Mouse (Mus musculus) testis, adult 2 months (tissue): ENCODE results near the gene Myo5a. TPM values are rescaled to one million over a fixed set of nuclear protein-coding genes. Genes with fewer than 3 reads are reported as not detected.

ENCODE experiments used
- H3K27ac ChIP-seq: fragments of 200-500 bp; 2 replicates; pipeline ENCODE4 v1.5.1; 2012; ENCODE audit warnings: low read depth, low read length; ENCODE audit not compliant: control insufficient read depth, insufficient read depth
- H3K27me3 ChIP-seq: fragments of 200-500 bp; 2 replicates; pipeline ENCODE4 v1.6.1; 2012; ENCODE audit warnings: mild to moderate bottlenecking, low read length, moderate library complexity; ENCODE audit not compliant: control insufficient read depth, insufficient read depth
- H3K36me3 ChIP-seq: fragments of 200-500 bp; 2 replicates; pipeline ENCODE4 v1.6.1; 2012; ENCODE audit warnings: mild to moderate bottlenecking, low read length; ENCODE audit not compliant: control insufficient read depth, insufficient read depth
- H3K4me1 ChIP-seq: fragments of 200-500 bp; 2 replicates; pipeline ENCODE4 v1.6.1; 2012; ENCODE audit warnings: low read length; ENCODE audit not compliant: control insufficient read depth, insufficient read depth
- H3K4me3 ChIP-seq: fragments of 200-500 bp; 2 replicates; pipeline ENCODE4 v1.5.1; 2012; ENCODE audit warnings: low read depth, mild to moderate bottlenecking, low read length, moderate library complexity, mixed read lengths; ENCODE audit not compliant: control insufficient read depth
- CTCF ChIP-seq: fragments of 200-500 bp; IDR thresholded peaks from 2 replicates; pipeline ENCODE4 v1.5.1; 2012; ENCODE audit warnings: low read depth, mild to moderate bottlenecking, inconsistent platforms, low read length, moderate library complexity; ENCODE audit not compliant: control insufficient read depth, insufficient read depth, insufficient replicate concordance
- POLR2A ChIP-seq: fragments of 200-500 bp; IDR thresholded peaks from 2 replicates; pipeline ENCODE4 v1.6.1; 2012; ENCODE audit warnings: low read depth, mild to moderate bottlenecking, inconsistent platforms, low read length, moderate library complexity; ENCODE audit not compliant: control insufficient read depth
- polyA plus RNA-seq: library from polyadenylated mRNA; depleted of rRNA; stranded (reverse); fragments of >200 nt; gene quantifications from 2 replicates; pipeline ENCODE4 v1.2.3, GENCODE M21; 2012

Gene Myo5a
- polyA plus RNA-seq, 1 experiment = 7.6 TPM

- Histone ChIP-seq H3K36me3 (no peaks in the 10 kb centered on the region), H3K4me1 (no peaks in the 10 kb centered on the region), H3K27ac (peak overlapping the region; percentile 51; the same call in 1 of the 2 replicates), H3K27me3 (no peaks in the 10 kb centered on the region), H3K4me3 (no peak overlapping the region)
- TF ChIP-seq POLR2A = no peak
- no peak for TF ChIP-seq CTCF
These were observed 36.1 kb upstream of the Myo5a start for GRCm38 (mm10) chr9:75034691-75035090.

GRCm38 (mm10) chr9:75035944-75036343 is 34.9 kb upstream of the Myo5a start:
- Histone ChIP-seq H3K27ac (no peak overlapping the region), H3K4me3 (no peak overlapping the region), H3K4me1 (no peaks in the 10 kb centered on the region), H3K27me3 (no peaks in the 10 kb centered on the region), H3K36me3 (no peaks in the 10 kb centered on the region)
- no peak for TF ChIP-seq POLR2A
- no peak for TF ChIP-seq CTCF

GRCm38 (mm10) chr9:75037451-75038356 is 33.1 kb upstream of the Myo5a start, which contains the start of gene Arpp19:
Arpp19 (plus strand) TSS chr9:75037614.
- Histone ChIP-seq H3K4me3 (peak within 1 kb of the TSS; percentile 90), H3K27me3 (no peaks in the 10 kb centered on the region), H3K4me1 (no peaks in the 10 kb centered on the region), H3K27ac (peak within 1 kb of the TSS; percentile 74), H3K36me3 (no peaks in the 10 kb centered on the region)
- TF ChIP-seq CTCF = no peak
- peak; percentile 87 for TF ChIP-seq POLR2A

- Histone ChIP-seq H3K36me3 (no peaks in the 10 kb centered on the region), H3K27ac (peak overlapping the region; percentile 62; the same call in 1 of the 2 replicates), H3K4me1 (no peaks in the 10 kb centered on the region), H3K4me3 (peak overlapping the region; percentile 90), H3K27me3 (no peaks in the 10 kb centered on the region)
- no peak for TF ChIP-seq CTCF
- TF ChIP-seq POLR2A = no peak
These were observed 32.5 kb upstream of the Myo5a start for GRCm38 (mm10) chr9:75038357-75038688.

- TF ChIP-seq CTCF (no peak), POLR2A (no peak)
These were observed 30.2 kb upstream of the Myo5a start for GRCm38 (mm10) chr9:75040566-75040965.

GRCm38 (mm10) chr9:75041840-75042525 is 28.8 kb upstream of the Myo5a start:
- no peaks in the 10 kb centered on the region for H3K4me1 ChIP-seq
- H3K4me3 ChIP-seq = no peak overlapping the region
- H3K36me3 ChIP-seq = no peaks in the 10 kb centered on the region
- no peaks in the 10 kb centered on the region for H3K27me3 ChIP-seq
- TF ChIP-seq CTCF (no peak), POLR2A (no peak)
- H3K27ac ChIP-seq = no peak overlapping the region

More at GRCm38 (mm10) chr9:75040566-75040965, 30.2 kb upstream of the Myo5a start:
- no peaks in the 10 kb centered on the region for H3K4me1 ChIP-seq
- no peak overlapping the region for H3K27ac ChIP-seq
- H3K4me3 ChIP-seq = no peak overlapping the region
- H3K36me3 ChIP-seq = no peaks in the 10 kb centered on the region
- no peaks in the 10 kb centered on the region for H3K27me3 ChIP-seq

- H3K4me3 ChIP-seq = no peak overlapping the region
- H3K27ac ChIP-seq = no peak overlapping the region
- H3K4me1 ChIP-seq = no peaks in the 10 kb centered on the region
- H3K36me3 ChIP-seq = no peaks in the 10 kb centered on the region
- TF ChIP-seq POLR2A = no peak
- no peak for TF ChIP-seq CTCF
- H3K27me3 ChIP-seq = no peaks in the 10 kb centered on the region
These were observed 27.6 kb upstream of the Myo5a start for GRCm38 (mm10) chr9:75043191-75043590.
